Mouse (Mus musculus): ENCODE results near the gene Kirrel3. TPM values are rescaled to one million over a fixed set of nuclear protein-coding genes. Genes with fewer than 3 reads are reported as not detected.

The Kirrel3 gene
- polyA plus RNA-seq, 1 experiment, result not detected

DNA sequence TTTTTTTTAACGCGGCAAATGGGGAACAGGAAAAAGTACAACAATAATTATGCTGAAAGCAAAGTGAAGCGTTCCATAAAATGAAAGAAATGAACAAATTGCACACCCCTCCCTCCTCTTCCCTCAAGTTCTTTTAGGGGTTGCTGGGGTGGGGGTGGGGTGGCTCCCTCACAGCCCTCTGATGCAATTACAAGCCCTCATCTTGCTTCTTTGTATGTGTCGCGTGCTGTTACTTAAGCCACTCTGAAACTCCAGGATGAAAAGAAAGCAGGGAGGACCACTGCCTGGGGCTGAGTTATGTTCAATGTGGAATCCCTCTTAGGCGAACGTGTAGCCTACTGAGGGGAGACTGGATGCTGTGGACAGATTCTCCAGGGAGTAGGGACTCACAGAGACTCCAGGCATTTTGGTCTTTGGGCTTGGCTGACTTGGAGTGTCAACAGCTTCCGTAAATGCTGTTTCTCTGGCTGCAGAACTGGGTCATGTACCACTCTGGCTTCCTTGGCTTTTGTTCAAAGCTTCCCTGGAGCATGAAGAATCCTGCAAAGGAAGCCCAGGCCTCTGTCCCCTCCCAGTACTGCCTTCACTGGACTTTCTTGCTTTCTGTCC lies 72.7 kb downstream of the Kirrel3 start:
- no peak overlapping the region for H3K27ac ChIP-seq (ENCODE audit: insufficient read depth, low read depth, low read length)
- TF ChIP-seq POLR2A (IDR thresholded peaks at IDR 0.05; ENCODE audit: borderline replicate concordance, low read depth, low read length) (no peak), CTCF (IDR thresholded peaks at IDR 0.05; ENCODE audit: low read depth, low read length) (no peak)

DNA sequence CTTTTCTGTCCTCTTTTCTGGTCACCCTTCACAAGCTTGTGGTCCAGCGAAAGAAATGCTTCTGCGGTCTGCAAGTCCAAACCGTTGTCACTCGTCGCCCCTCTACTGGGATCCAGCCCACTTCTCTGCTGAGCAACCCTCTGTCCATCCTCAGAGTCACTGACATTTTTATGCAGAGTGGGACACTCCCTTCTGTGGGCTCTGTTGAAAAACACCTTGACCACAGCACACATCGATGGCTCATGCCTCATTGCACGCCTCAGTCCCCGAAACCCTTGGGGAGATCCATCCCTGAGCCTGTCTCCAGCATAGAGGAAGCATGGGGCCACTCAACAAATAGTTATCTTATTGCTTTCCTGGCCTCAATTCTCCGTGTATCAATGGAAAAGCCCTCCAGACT lies 73.4 kb downstream of the Kirrel3 start:
- H3K4me3 ChIP-seq (ENCODE audit: insufficient read depth, low read length), result no peak overlapping the region
- H3K4me1 ChIP-seq (ENCODE audit: control insufficient read depth, insufficient read depth, low read length), result no peaks in the 10 kb centered on the region
- TF ChIP-seq CTCF (IDR thresholded peaks at IDR 0.05; ENCODE audit: low read depth, low read length) (no peak), POLR2A (IDR thresholded peaks at IDR 0.05; ENCODE audit: borderline replicate concordance, low read depth, low read length) (no peak)

More for the DNA sequence above, 72.7 kb downstream of the Kirrel3 start:
- Histone ChIP-seq H3K4me1 (ENCODE audit: control insufficient read depth, insufficient read depth, low read length) (no peaks in the 10 kb centered on the region), H3K4me3 (ENCODE audit: insufficient read depth, low read length) (no peak overlapping the region)

DNA sequence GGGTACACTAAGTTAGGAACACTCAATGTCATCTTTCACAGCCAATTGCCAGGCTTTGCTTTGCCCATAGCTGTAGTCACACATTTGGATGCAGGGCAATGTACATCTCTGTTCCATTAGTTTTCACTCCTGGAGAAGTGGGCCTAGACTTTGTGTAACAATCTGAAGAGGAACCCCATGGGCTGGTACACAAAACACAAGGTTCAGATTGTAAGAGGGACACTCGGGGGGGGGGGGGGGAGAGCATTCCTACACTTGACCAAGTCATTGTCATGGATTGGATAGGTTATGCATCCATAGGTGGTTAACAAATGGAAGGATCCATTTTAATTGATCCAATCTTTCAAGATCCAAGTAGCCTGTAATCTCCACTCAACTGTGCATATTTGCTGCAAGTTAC lies 75.6 kb downstream of the Kirrel3 start:
- no peak overlapping the region for H3K4me3 ChIP-seq (ENCODE audit: insufficient read depth, low read length)
- no peaks in the 10 kb centered on the region for H3K4me1 ChIP-seq (ENCODE audit: control insufficient read depth, insufficient read depth, low read length)
- H3K27ac ChIP-seq (ENCODE audit: insufficient read depth, low read depth, low read length), result no peak overlapping the region
- no peak for TF ChIP-seq CTCF (IDR thresholded peaks at IDR 0.05; ENCODE audit: low read depth, low read length)
- TF ChIP-seq POLR2A (IDR thresholded peaks at IDR 0.05; ENCODE audit: borderline replicate concordance, low read depth, low read length), result no peak

More for the DNA sequence above, 73.4 kb downstream of the Kirrel3 start:
- H3K27ac ChIP-seq (ENCODE audit: insufficient read depth, low read depth, low read length), result no peak overlapping the region

DNA sequence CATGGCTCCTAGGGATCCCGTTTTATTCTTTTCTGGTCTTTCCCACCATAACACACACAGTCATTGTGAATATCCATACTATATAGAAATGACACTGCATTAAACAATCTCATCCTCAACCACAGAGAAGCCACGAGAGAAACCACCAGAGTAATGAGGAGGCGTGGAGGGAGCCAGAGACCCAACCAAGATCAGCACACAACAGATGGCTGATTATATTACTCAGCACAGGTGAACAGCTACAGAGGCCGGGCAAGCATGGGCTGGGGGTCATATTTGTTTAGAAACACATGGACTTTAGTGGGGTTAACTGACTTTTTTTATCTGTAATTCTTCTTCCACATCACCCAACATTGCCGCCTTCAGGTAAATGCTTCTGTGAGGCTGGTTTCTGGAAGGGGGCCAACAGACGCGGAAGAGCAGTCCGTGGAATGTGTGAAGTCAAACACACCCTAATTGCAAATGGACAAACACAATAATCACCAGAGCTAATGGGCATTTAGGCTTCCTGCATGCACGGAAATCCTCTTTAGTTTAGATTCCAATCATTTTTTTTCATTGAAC lies 76.8 kb downstream of the Kirrel3 start:
- Histone ChIP-seq H3K27ac (ENCODE audit: insufficient read depth, low read depth, low read length) (no peak overlapping the region), H3K4me3 (ENCODE audit: insufficient read depth, low read length) (no peak overlapping the region), H3K4me1 (ENCODE audit: control insufficient read depth, insufficient read depth, low read length) (no peaks in the 10 kb centered on the region)
- TF ChIP-seq CTCF (IDR thresholded peaks at IDR 0.05; ENCODE audit: low read depth, low read length) (no peak), POLR2A (IDR thresholded peaks at IDR 0.05; ENCODE audit: borderline replicate concordance, low read depth, low read length) (no peak)

DNA sequence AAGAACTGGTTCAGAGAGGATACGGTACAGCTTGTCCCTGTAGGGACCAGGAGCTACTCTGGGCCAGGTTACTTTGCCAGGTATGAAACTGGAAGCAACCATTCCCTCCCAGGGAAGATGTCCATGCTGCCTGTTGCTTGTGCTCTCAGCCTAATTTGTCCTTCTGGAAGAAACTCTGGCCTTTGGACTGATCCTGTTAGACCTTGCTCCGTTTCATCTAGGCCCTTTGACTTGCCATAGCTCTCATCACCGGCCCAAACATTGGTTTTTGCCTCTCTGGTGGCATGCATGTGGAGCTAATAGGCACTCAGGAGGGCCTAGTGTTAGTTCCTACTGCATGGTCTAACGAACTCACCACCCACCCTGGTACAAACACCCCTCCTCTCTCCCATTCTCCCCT lies 88.2 kb downstream of the Kirrel3 start:
- TF ChIP-seq POLR2A (IDR thresholded peaks at IDR 0.05; ENCODE audit: borderline replicate concordance, low read depth, low read length) (no peak), CTCF (IDR thresholded peaks at IDR 0.05; ENCODE audit: low read depth, low read length) (no peak)
- Histone ChIP-seq H3K4me3 (ENCODE audit: insufficient read depth, low read length) (no peak overlapping the region), H3K4me1 (ENCODE audit: control insufficient read depth, insufficient read depth, low read length) (no peaks in the 10 kb centered on the region), H3K27ac (ENCODE audit: insufficient read depth, low read depth, low read length) (no peak overlapping the region)

DNA sequence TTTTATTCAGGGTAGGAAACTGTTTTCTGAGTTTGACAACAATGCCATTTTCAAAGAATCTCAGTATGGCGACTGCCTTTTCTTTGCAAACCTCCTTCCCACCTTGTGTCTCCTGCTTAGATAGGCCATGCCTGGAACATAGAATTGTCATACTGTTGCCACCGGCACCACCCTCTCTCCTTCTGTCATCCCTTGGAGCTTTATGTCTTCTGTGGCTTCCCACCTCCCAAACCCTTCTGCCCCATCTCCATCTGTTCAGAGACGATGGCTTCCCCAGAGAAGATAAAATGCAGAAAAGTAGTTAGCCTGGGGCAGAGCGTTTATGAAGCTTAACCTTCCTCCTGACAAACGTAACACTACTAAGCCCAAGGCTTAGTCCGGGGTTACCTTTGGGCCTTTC lies 88.9 kb downstream of the Kirrel3 start:
- TF ChIP-seq CTCF (IDR thresholded peaks at IDR 0.05; ENCODE audit: low read depth, low read length), result no peak
- TF ChIP-seq POLR2A (IDR thresholded peaks at IDR 0.05; ENCODE audit: borderline replicate concordance, low read depth, low read length), result no peak
- Histone ChIP-seq H3K4me1 (ENCODE audit: control insufficient read depth, insufficient read depth, low read length) (no peaks in the 10 kb centered on the region), H3K4me3 (ENCODE audit: insufficient read depth, low read length) (no peak overlapping the region), H3K27ac (ENCODE audit: insufficient read depth, low read depth, low read length) (no peak overlapping the region)

DNA sequence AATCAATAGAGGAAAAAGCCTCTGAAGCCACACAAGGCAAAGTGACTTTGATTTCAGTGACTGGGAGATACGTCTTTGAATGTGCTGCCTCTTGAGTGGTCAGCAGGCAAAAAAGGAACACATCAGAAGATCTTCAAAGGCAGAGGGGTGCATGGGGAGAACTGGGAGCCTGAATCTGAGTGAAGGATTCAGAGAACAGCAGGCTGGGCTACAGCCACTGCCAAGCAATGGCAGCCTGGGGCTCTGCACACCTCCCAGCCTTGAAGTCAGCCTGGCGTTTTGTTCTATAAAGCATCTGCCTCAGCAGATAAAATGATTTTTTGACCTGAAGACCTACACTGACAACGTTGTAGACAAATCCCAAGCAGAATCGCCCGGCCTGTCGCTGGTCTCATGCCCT lies 93.5 kb downstream of the Kirrel3 start:
- no peak for TF ChIP-seq POLR2A (IDR thresholded peaks at IDR 0.05; ENCODE audit: borderline replicate concordance, low read depth, low read length)
- no peak for TF ChIP-seq CTCF (IDR thresholded peaks at IDR 0.05; ENCODE audit: low read depth, low read length)
- H3K4me1 ChIP-seq (ENCODE audit: control insufficient read depth, insufficient read depth, low read length), result no peaks in the 10 kb centered on the region
- no peak overlapping the region for H3K27ac ChIP-seq (ENCODE audit: insufficient read depth, low read depth, low read length)
- H3K4me3 ChIP-seq (ENCODE audit: insufficient read depth, low read length), result no peak overlapping the region

DNA sequence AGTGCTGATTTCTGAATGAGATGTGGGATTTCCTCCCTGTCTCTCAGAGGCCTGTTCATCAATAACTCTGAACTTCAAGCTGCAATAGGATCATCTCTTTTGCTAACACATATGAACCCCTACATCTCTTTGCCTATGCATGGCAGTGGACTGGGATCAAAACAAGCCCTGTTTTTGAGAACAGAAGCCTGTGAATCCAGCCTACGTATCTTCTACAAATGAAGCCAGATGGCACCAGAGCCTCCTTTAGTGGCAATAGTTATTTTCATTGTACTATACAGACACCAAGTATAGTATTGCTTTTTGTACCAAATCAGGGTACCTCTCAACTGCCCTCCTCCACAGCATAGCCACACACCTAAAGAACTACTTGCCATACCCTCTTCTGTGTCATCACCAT lies 94.4 kb downstream of the Kirrel3 start:
- no peak for TF ChIP-seq POLR2A (IDR thresholded peaks at IDR 0.05; ENCODE audit: borderline replicate concordance, low read depth, low read length)
- no peak for TF ChIP-seq CTCF (IDR thresholded peaks at IDR 0.05; ENCODE audit: low read depth, low read length)
- Histone ChIP-seq H3K4me1 (ENCODE audit: control insufficient read depth, insufficient read depth, low read length) (no peaks in the 10 kb centered on the region), H3K27ac (ENCODE audit: insufficient read depth, low read depth, low read length) (no peak overlapping the region), H3K4me3 (ENCODE audit: insufficient read depth, low read length) (no peak overlapping the region)

DNA sequence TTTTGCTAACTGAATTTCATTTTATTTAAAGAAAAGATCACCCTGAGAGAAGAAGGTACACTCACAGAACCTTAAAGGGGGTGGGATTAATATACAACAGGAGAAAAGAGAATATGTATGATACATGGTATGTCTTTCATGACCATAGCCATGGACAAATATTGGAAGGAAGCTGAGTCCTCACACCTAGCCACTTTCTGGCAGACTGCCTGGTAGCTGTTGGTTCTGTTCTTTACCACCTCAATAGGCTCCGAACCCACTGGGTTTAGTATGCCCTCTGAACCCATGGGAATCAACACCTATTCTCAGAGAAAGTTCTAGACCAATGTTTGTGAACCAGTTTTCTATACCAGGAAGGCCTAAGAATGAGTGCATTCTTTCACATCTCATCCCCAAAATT lies 96.8 kb downstream of the Kirrel3 start:
- TF ChIP-seq POLR2A (IDR thresholded peaks at IDR 0.05; ENCODE audit: borderline replicate concordance, low read depth, low read length) (no peak), CTCF (IDR thresholded peaks at IDR 0.05; ENCODE audit: low read depth, low read length) (no peak)
- Histone ChIP-seq H3K4me1 (ENCODE audit: control insufficient read depth, insufficient read depth, low read length) (no peaks in the 10 kb centered on the region), H3K4me3 (ENCODE audit: insufficient read depth, low read length) (no peak overlapping the region), H3K27ac (ENCODE audit: insufficient read depth, low read depth, low read length) (no peak overlapping the region)

DNA sequence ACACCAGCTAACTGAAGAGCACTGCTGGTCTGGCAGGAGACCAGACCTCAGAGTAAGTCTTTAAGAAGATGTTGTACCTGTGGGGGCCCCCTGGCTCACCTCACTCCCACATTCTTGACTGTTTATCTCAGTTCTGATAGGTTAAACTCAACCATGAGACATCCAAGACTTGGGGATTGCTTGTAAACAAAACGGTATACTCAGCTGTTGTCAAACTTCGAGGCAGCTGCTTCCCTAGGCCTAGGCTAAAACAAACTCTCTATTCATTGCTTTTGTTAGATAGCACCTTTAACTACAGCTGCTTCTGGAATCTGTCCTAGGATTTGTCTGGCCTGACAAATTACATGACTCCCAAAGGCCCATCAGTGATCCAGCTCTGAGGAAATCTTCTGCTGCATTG lies 99.8 kb downstream of the Kirrel3 start:
- no peak overlapping the region for H3K4me3 ChIP-seq (ENCODE audit: insufficient read depth, low read length)
- TF ChIP-seq CTCF (IDR thresholded peaks at IDR 0.05; ENCODE audit: low read depth, low read length), result no peak
- TF ChIP-seq POLR2A (IDR thresholded peaks at IDR 0.05; ENCODE audit: borderline replicate concordance, low read depth, low read length), result no peak
- H3K27ac ChIP-seq (ENCODE audit: insufficient read depth, low read depth, low read length), result no peak overlapping the region
- no peaks in the 10 kb centered on the region for H3K4me1 ChIP-seq (ENCODE audit: control insufficient read depth, insufficient read depth, low read length)
